Mouse (Mus musculus): ENCODE data around the gene Gm10217.

DNA sequence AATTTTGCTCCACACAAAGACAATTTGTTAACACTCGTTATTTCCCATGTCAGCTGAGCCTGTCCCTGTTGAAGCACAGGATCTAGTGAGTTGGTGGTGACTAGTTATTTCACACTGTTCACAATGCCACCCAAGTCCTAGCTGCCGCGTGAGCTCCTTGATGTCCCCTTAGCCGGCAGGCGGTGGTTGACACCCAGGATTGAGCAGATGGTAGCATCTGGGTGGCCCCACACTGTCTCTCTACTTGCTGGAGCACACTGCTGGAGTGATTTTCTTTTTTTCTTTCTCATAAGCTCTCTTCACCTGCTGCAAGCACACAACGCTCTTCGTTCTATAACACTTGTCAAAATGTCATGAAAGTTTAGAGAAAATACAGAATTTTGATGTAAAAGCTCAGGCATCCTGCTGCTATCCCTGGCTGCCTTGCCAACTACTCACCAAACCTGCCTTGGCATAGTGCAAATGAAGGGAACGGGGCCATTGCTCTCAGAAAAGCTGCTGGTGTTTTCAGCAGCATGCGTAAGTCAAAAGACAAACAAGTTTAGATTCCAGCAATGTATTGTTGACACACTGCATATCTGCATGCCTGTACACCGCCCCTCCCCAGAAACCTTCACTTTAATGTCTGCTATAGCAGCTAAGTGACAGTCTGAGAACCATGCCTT is 3.4 kb upstream of the Gm10217 start:
- no peak for TF ChIP-seq CTCF (IDR thresholded peaks at IDR 0.05; ENCODE audit: borderline replicate concordance, insufficient read depth, low read length)
- TF ChIP-seq POLR2A (IDR thresholded peaks at IDR 0.05; ENCODE audit: low read depth, low read length): no peak

Measured in embryonic fibroblast, embryonic 13.5 days (primary cell).